Mouse (Mus musculus) MEL (cell line): ENCODE data around the gene Nobox. TPM values are rescaled to one million over a fixed set of nuclear protein-coding genes. Genes with fewer than 3 reads are reported as not detected.

Experiments
- DNase-seq: peaks from one replicate; pipeline ENCODE4 v3.0.0; 2011; ENCODE audit warnings: low read depth, low spot score
- H3K27ac ChIP-seq: 2 replicates; pipeline ENCODE4 v1.5.1; 2012; ENCODE audit warnings: low read depth, mild to moderate bottlenecking, control low read depth, low read length, moderate library complexity; ENCODE audit not compliant: control insufficient read depth
- H3K27me3 ChIP-seq, 2 experiments: fragments of 150-350 bp in 1 of 2; sonication (generic) in 1 of 2; 2 replicates each; pipeline ENCODE4 v1.6.1; 2012; ENCODE audit warnings: low read length in 2 of 2, mild to moderate bottlenecking in 2 of 2, improper control_type of control experiment in 1 of 2, moderate library complexity in 1 of 2; ENCODE audit not compliant: insufficient read depth in 2 of 2, control insufficient read depth in 1 of 2
- H3K36me3 ChIP-seq, 2 experiments: 2 replicates each; pipeline ENCODE4 v1.6.1; 2012 to 2014; ENCODE audit warnings: low read length in 2 of 2, improper control_type of control experiment in 1 of 2, inconsistent platforms in 1 of 2, mild to moderate bottlenecking in 1 of 2; ENCODE audit not compliant: insufficient read depth in 2 of 2, control insufficient read depth in 1 of 2
- H3K4me1 ChIP-seq, 2 experiments: fragments of 150-350 bp in 1 of 2; sonication (generic) in 1 of 2; 2 replicates each; pipeline ENCODE4 v1.6.1; 2012; ENCODE audit warnings: low read length in 2 of 2, improper control_type of control experiment in 1 of 2, mild to moderate bottlenecking in 1 of 2; ENCODE audit not compliant: insufficient read depth in 2 of 2, control insufficient read depth in 1 of 2
- H3K4me3 ChIP-seq, 2 experiments: fragments of 150-350 bp in 1 of 2; sonication (generic) in 1 of 2; 2 replicates each; pipeline ENCODE4 v1.5.1; 2012; ENCODE audit warnings: low read depth in 2 of 2, low read length in 2 of 2, mild to moderate bottlenecking in 2 of 2, moderate library complexity in 2 of 2, control low read depth in 1 of 2, improper control_type of control experiment in 1 of 2; ENCODE audit not compliant: control insufficient read depth in 1 of 2, insufficient read depth in 1 of 2
- H3K79me2 ChIP-seq: 2 replicates; pipeline ENCODE4 v1.6.1; 2012; ENCODE audit warnings: mild to moderate bottlenecking, low read length, moderate library complexity; ENCODE audit not compliant: control insufficient read depth, poor library complexity, insufficient read depth
- H3K9ac ChIP-seq: 2 replicates; pipeline ENCODE4 v1.6.1; 2012; ENCODE audit warnings: low read depth, mild to moderate bottlenecking, control low read depth, low read length, moderate library complexity; ENCODE audit not compliant: control insufficient read depth, poor library complexity, severe bottlenecking
- H3K9me3 ChIP-seq: fragments of 150-350 bp; sonication (generic); replicated peaks from 2 replicates; pipeline ENCODE4 v1.6.1; 2012; ENCODE audit warnings: mild to moderate bottlenecking, low read length, improper control_type of control experiment, moderate library complexity; ENCODE audit not compliant: insufficient read depth
- CHD1 ChIP-seq: IDR thresholded peaks from 2 replicates; pipeline ENCODE4 v1.6.1; 2012; ENCODE audit warnings: low read depth, mild to moderate bottlenecking, inconsistent platforms, low read length, improper control_type of control experiment
- ELF1 ChIP-seq: IDR thresholded peaks from 2 replicates; pipeline ENCODE4 v1.6.1; 2014; ENCODE audit warnings: low read depth, mild to moderate bottlenecking, inconsistent platforms, low read length, improper control_type of control experiment, moderate library complexity
- EP300 ChIP-seq, 2 experiments: IDR thresholded peaks; 2 replicates each; pipeline ENCODE4 v1.6.1; 2011; ENCODE audit warnings: improper control_type of control experiment in 2 of 2, low read length in 2 of 2, low read depth in 1 of 2, mild to moderate bottlenecking in 1 of 2
- HCFC1 ChIP-seq: IDR thresholded peaks from 2 replicates; pipeline ENCODE4 v1.6.1; 2012; ENCODE audit warnings: low read depth, mild to moderate bottlenecking, inconsistent platforms, low read length, improper control_type of control experiment, moderate library complexity
- KAT2A ChIP-seq: conservative IDR thresholded peaks from 2 replicates; pipeline ENCODE4 v1.6.1; 2012; ENCODE audit warnings: low read depth, low read length, improper control_type of control experiment, inconsistent platforms
- MAFK ChIP-seq: IDR thresholded peaks from 2 replicates; pipeline ENCODE4 v1.6.1; 2011; ENCODE audit warnings: low read depth, mild to moderate bottlenecking, low read length, improper control_type of control experiment, borderline replicate concordance
- MAX ChIP-seq: IDR thresholded peaks from 2 replicates; pipeline ENCODE4 v1.6.1; 2011; ENCODE audit warnings: low read length, improper control_type of control experiment
- MAZ ChIP-seq: IDR thresholded peaks from 2 replicates; pipeline ENCODE4 v1.6.1; 2012; ENCODE audit warnings: low read depth, mild to moderate bottlenecking, inconsistent platforms, low read length, improper control_type of control experiment
- MXI1 ChIP-seq: IDR thresholded peaks from 2 replicates; pipeline ENCODE4 v1.6.1; 2011; ENCODE audit warnings: mild to moderate bottlenecking, low read depth, low read length, improper control_type of control experiment
- MYC ChIP-seq: IDR thresholded peaks from 2 replicates; pipeline ENCODE4 v1.6.1; 2011; ENCODE audit warnings: low read depth, mild to moderate bottlenecking, low read length, improper control_type of control experiment, moderate library complexity
- POLR2A ChIP-seq, 2 experiments: IDR thresholded peaks; 2 replicates each; pipeline ENCODE4 v1.6.1; 2011 to 2012; ENCODE audit warnings: low read length in 2 of 2, mild to moderate bottlenecking in 2 of 2, control low read depth in 1 of 2, improper control_type of control experiment in 1 of 2, low read depth in 1 of 2, moderate library complexity in 1 of 2; ENCODE audit not compliant: control insufficient read depth in 1 of 2, insufficient read depth in 1 of 2, poor library complexity in 1 of 2
- POLR2AphosphoS5 ChIP-seq: IDR thresholded peaks from 2 replicates; pipeline ENCODE4 v1.6.1; 2012; ENCODE audit warnings: low read depth, borderline replicate concordance, mild to moderate bottlenecking, inconsistent platforms, low read length, moderate library complexity, mixed read lengths
- RCOR1 ChIP-seq: IDR thresholded peaks from 2 replicates; pipeline ENCODE4 v1.6.1; 2012; ENCODE audit warnings: low read depth, mild to moderate bottlenecking, inconsistent platforms, low read length, improper control_type of control experiment
- SIN3A ChIP-seq: IDR thresholded peaks from 2 replicates; pipeline ENCODE4 v1.6.1; 2012; ENCODE audit warnings: low read length, improper control_type of control experiment, inconsistent platforms
- SMC3 ChIP-seq: IDR thresholded peaks from 2 replicates; pipeline ENCODE4 v1.6.1; 2011; ENCODE audit warnings: low read depth, low read length, improper control_type of control experiment
- ZKSCAN1 ChIP-seq: IDR thresholded peaks from 2 replicates; pipeline ENCODE4 v1.6.1; 2012; ENCODE audit warnings: low read depth, mild to moderate bottlenecking, inconsistent platforms, low read length, improper control_type of control experiment, moderate library complexity
- ZMIZ1 ChIP-seq: IDR thresholded peaks from 2 replicates; pipeline ENCODE4 v1.6.1; 2012; ENCODE audit warnings: low read depth, mild to moderate bottlenecking, inconsistent platforms, low read length, improper control_type of control experiment, moderate library complexity
- ZNF384 ChIP-seq: IDR thresholded peaks from 2 replicates; pipeline ENCODE4 v1.6.1; 2012; ENCODE audit warnings: low read depth, mild to moderate bottlenecking, inconsistent platforms, low read length, improper control_type of control experiment
- polyA plus RNA-seq, 2 experiments: library from polyadenylated mRNA; stranded (reverse) in 1 of 2; unstranded in 1 of 2; fragments of >175 nt in 1 of 2; fragments of >200 nt in 1 of 2; gene quantifications; 2 replicates each; pipeline versions ENCODE4 v1.2.1 to v1.2.4; 2012; ENCODE audit warnings: low replicate concordance in 2 of 2, low read depth in 1 of 2; ENCODE audit not compliant: insufficient read length in 2 of 2, insufficient read depth in 1 of 2, missing spikeins in 1 of 2
- total RNA-seq: library from RNA; depleted of rRNA; stranded (reverse); fragments of 300-350 nt; gene quantifications from 2 replicates; pipeline ENCODE4 v1.2.3, GENCODE M21; 2012

Nobox gene
- total and polyA plus RNA-seq, 3 experiments = not detected

GRCm38 (mm10) chr6:43353446-43353845 is 44.1 kb upstream of the Nobox start:
- Histone ChIP-seq H3K27ac (no peak overlapping the region), H3K4me1 (peaks cover 0 to 5% of the 10 kb centered on the region in 2 experiments; a peak in 1 of 4 replicates), H3K79me2 (no peaks in the 10 kb centered on the region), H3K27me3 (no peaks in the 10 kb centered on the region), H3K9ac (no peak overlapping the region), H3K4me3 (no peak overlapping the region), H3K36me3 (peaks cover 0 to 5% of the 10 kb centered on the region in 2 experiments; a peak in 2 of 4 replicates), H3K9me3 (no peaks in the 10 kb centered on the region)
- no peak for DNase-seq
- TF ChIP-seq SMC3 (no peak), MAZ (no peak)

GRCm38 (mm10) chr6:43349083-43349482 is 39.7 kb upstream of the Nobox start:
- Histone ChIP-seq H3K27ac (no peak overlapping the region), H3K4me3 (no peak overlapping the region), H3K9ac (no peak overlapping the region), H3K4me1 (no peaks in the 10 kb centered on the region), H3K27me3 (no peaks in the 10 kb centered on the region), H3K36me3 (no peaks in the 10 kb centered on the region), H3K9me3 (no peaks in the 10 kb centered on the region), H3K79me2 (no peaks in the 10 kb centered on the region)
- TF ChIP-seq MAX = no peak
- no peak for TF ChIP-seq MYC
- TF ChIP-seq POLR2AphosphoS5 = no peak
- TF ChIP-seq SIN3A = no peak
- no peak for TF ChIP-seq ELF1
- no peak for TF ChIP-seq MXI1
- no peak for TF ChIP-seq ZMIZ1
- TF ChIP-seq KAT2A = no peak
- no peak for TF ChIP-seq MAZ
- no peak for TF ChIP-seq MAFK
- TF ChIP-seq ZNF384 = no peak
- TF ChIP-seq POLR2A (IDR thresholded peaks at IDR 0.05; ENCODE audit: control insufficient read depth in 1 of 2, insufficient read depth in 1 of 2, low read depth in 1 of 2, low read length in 2 of 2, poor library complexity in 1 of 2) = no peak
- TF ChIP-seq EP300 (IDR thresholded peaks at IDR 0.05; ENCODE audit: low read depth in 1 of 2, low read length in 2 of 2) = no peak
- no peak for TF ChIP-seq CHD1
- TF ChIP-seq HCFC1 = no peak
- no peak for TF ChIP-seq RCOR1
- TF ChIP-seq ZKSCAN1 = no peak
- DNase-seq = no peak
